Mouse (Mus musculus): ENCODE data around the gene Hoxb8.

DNA sequence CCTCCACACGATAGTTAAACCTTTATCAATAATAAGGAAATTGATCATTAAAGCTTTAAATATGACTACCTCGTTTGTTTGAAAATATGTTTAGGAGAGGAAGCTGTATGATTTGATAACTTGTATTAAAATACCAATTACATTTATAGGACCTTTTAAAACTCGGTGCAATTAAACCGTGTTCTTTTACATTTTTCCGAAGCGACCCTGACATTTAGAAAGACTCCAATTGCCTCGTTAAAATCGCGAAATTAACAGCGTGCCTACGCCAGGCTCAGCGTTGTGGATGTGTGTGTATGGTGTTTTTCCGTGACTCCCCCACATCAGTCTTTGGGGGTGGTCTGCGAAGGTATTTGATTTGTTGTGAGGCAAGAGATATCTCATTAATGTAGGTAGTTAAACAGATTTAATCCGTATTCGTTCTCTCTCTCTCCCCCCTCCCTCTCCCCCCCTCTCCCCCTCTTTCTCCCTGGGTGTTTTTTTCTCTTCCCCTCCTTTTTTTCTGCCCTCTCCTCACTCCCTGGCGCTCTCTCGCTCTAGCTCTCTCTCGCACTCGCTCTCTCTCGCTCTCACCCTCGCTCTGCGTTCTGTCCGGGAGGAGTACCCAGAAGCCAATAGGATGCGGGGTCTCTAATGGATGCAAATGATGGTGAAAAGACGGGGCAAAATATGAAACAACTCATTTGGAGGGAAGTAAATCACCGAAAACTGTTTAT lies at the start of gene Hoxb8:
- TF ChIP-seq POLR2A (IDR thresholded peaks at IDR 0.05; ENCODE audit: extremely low read depth, insufficient read depth, low read length) = no peak
- TF ChIP-seq CTCF (IDR thresholded peaks at IDR 0.05; ENCODE audit: low read depth, low read length) = no peak

All from liver, adult 2 months (tissue).